Mouse (Mus musculus): ENCODE measurements around the gene Kbtbd2. TPM values are rescaled to one million over a fixed set of nuclear protein-coding genes. Genes with fewer than 3 reads are reported as not detected.

Gene Kbtbd2
- 1.0 and 1.8 TPM in 2 replicates for polyA plus RNA-seq (2012; rRNA removed)

DNA sequence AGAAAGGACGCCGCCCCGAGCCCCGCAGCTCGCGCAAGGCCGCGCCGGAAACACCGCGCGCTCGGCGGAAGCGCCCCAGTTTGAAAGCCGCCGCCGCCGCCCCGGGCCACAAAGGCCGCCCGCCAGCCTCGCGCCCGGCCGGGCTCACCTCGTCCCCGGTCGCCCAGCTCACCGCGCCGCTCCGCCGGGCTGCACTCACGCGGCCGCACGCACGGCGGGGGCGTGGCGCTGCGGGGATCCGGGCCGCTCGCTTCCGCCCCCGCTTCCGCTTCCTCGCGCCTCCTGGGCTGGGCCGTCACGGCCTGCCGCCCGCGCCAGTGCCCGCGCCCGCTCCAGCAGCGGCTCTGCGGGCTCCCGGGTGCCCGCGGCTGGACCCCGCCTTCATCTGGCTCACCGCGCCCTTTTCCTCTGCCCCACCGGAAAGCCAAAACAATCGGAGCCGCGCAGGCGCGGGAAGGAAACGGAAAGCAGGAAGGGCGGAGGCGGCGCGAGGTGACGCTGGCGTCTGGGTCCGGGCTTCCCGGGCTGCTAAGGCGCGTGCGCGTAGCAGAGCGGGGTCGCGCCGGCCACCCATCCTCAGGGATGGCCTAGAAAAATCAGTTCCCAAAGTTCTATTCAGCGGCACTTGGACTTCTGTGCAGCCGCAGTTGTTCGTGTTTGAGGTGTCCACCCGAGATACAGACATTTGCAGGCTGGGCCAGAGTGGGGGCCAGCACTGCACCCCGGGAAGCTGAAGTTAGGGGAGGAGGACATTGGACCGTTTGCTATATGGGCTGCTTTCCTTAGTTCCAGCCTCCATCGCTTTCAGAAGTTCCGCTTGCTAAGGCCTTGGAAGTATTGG is at the start of gene Kbtbd2:
Kbtbd2 (minus strand) TSS at position 503 of the 841 bp plus-strand sequence.

DNA sequence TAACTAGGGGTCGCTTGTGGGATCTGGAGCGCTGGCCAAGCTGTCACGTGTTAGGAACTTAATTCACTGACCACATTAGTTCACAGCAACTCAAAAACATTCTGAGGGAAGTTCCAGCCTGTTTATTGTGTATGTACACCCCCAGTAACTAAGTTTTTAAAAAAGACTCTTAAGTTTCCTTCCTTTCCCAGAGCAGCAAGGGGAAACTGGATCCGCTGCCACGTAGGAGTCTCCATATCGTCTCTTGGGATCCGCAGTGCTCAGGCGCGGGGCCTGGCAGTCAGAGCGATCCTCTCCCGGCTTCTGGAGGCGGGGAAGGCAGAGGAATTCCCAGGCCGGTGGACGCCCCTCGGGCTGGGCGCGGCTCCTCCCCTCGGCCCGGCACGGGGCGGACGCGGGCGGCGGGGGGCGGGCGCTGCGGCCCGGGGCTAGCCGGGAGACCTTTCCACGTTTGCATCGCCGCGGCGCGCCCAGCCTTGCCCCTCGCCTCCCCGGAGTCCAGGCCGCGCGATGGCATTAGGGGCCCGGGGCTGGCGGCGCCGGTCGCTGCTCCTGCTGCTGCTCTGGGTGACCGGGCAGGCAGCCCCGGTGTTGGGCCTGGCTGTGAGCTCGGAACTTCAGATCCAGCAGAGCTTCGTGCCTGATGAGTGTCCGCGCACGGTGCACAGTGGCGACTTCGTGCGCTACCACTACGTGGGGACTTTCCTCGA is 34.2 kb upstream of the Kbtbd2 start, which contains the start of gene Fkbp9:
Fkbp9 (plus strand) TSS at position 363 of the 710 bp plus-strand sequence.

Other genes with a start within 250 kb of the Kbtbd2 start
- 0.61 and 1.5 TPM in 2 replicates for gene Pde1c, start 228.7 kb downstream of the Kbtbd2 start, polyA plus RNA-seq (2012; rRNA removed)
- 0.67 TPM in 1 of 2 replicates, not detected in the other for gene Lsm5, start 93.1 kb downstream of the Kbtbd2 start, polyA plus RNA-seq (2012; rRNA removed)
- gene Avl9, start 82.9 kb downstream of the Kbtbd2 start, polyA plus RNA-seq (2012; rRNA removed), result 2.7 and 2.9 TPM in 2 replicates
- gene Fkbp9, start 34.2 kb upstream of the Kbtbd2 start, polyA plus RNA-seq (2012; rRNA removed), result 11.7 and 31.5 TPM in 2 replicates
- 2.8 TPM in 2 replicates for gene Nt5c3, start 126.1 kb upstream of the Kbtbd2 start, polyA plus RNA-seq (2012; rRNA removed)
- gene Vmn1r4, start 126.2 kb upstream of the Kbtbd2 start, polyA plus RNA-seq (2012; rRNA removed), result not detected in 2 replicates
- not detected in 2 replicates for gene Vmn1r5, start 172.5 kb upstream of the Kbtbd2 start, polyA plus RNA-seq (2012; rRNA removed)
- gene Vmn1r6, start 199.4 kb upstream of the Kbtbd2 start, polyA plus RNA-seq (2012; rRNA removed), result not detected in 2 replicates
- not detected in 2 replicates for gene Vmn1r7, start 227.5 kb upstream of the Kbtbd2 start, polyA plus RNA-seq (2012; rRNA removed)
- not detected in 2 replicates for gene Vmn1r8, start 234.5 kb upstream of the Kbtbd2 start, polyA plus RNA-seq (2012; rRNA removed)

Data from stomach, adult 2 months (tissue).